Mouse (Mus musculus) cerebellum, postnatal 14 days (tissue): ENCODE data around the gene Psme2b.
"Not testable (repeated sequence)": the region's sequence is repeated elsewhere in the genome, so short reads cannot be mapped to it uniquely, and the experiment has no call there.

Experiments used
- DNase-seq, 2 experiments: peaks; one replicate each; pipeline ENCODE4 v3.0.0; 2021; ENCODE audit warnings: mixed read lengths in 2 of 2

The Psme2b gene

GRCm38 (mm10) chr11:48900654-48901566 lies 45.1 kb downstream of the Psme2b start:
- DNase-seq: not testable (repeated sequence)

GRCm38 (mm10) chr11:48898812-48899431 lies 47.1 kb downstream of the Psme2b start:
- no peak for DNase-seq
